Mouse (Mus musculus) brown adipose tissue, adult 24 weeks (tissue): ENCODE results near the gene Aaed1. TPM values are rescaled to one million over a fixed set of nuclear protein-coding genes. Genes with fewer than 3 reads are reported as not detected.
A peak's percentile ranks its signal among the peaks of the same experiment; 100 is the strongest.

Experiments used
- H3K27ac ChIP-seq: fragments of 200-500 bp; replicated peaks from 2 replicates; pipeline ENCODE4 v1.5.1; 2012; ENCODE audit warnings: low read depth, mild to moderate bottlenecking, low read length
- H3K4me1 ChIP-seq: fragments of 200-500 bp; 2 replicates; pipeline ENCODE4 v1.6.1; 2012; ENCODE audit warnings: low read length, mixed read lengths; ENCODE audit not compliant: control insufficient read depth, insufficient read depth, insufficient read length
- H3K4me3 ChIP-seq: fragments of 200-500 bp; 2 replicates; pipeline ENCODE4 v1.5.1; 2012; ENCODE audit warnings: low read depth, mild to moderate bottlenecking, low read length, moderate library complexity; ENCODE audit not compliant: insufficient read depth
- polyA plus RNA-seq: library from polyadenylated mRNA; stranded (reverse); fragments of >200 nt; gene quantifications from 2 replicates; pipeline ENCODE4 v1.2.4, GENCODE M21; 2012; ENCODE audit not compliant: missing spikeins, insufficient read depth, insufficient read length

Gene Aaed1
- polyA plus RNA-seq, 1 experiment: 62.9 TPM

- Histone ChIP-seq H3K27ac (no peak overlapping the region; the same call in 1 of the 2 replicates), H3K4me3 (no peak overlapping the region), H3K4me1 (peaks cover 6% of the 10 kb centered on the region; the same call in 1 of the 2 replicates)
Measured at GRCm38 (mm10) chr13:64318355-64318754, 5.8 kb upstream of the Aaed1 start.

- Histone ChIP-seq H3K4me3 (no peak overlapping the region), H3K4me1 (peaks cover 6% of the 10 kb centered on the region; the same call in 1 of the 2 replicates), H3K27ac (peak overlapping the region; percentile 61; the same call in 1 of the 2 replicates)
Measured at GRCm38 (mm10) chr13:64315483-64316050, 3.1 kb upstream of the Aaed1 start.

GRCm38 (mm10) chr13:64314041-64314440, 1.5 kb upstream of the Aaed1 start:
- no peak overlapping the region for H3K4me3 ChIP-seq
- peaks cover 8% of the 10 kb centered on the region; the same call in 1 of the 2 replicates for H3K4me1 ChIP-seq
- H3K27ac ChIP-seq: no peak overlapping the region

- Histone ChIP-seq H3K27ac (0 out of 2 replicates have a peak overlapping the region, but pooled peaks have one; percentile 10), H3K4me3 (peak overlapping the region; percentile 46), H3K4me1 (peaks cover 5% of the 10 kb centered on the region; the same call in 1 of the 2 replicates)
Measured at GRCm38 (mm10) chr13:64312916-64313289, 393 bp upstream of the Aaed1 start.

GRCm38 (mm10) chr13:64311266-64311665, 1.2 kb downstream of the Aaed1 start:
- Histone ChIP-seq H3K27ac (no peak overlapping the region), H3K4me3 (no peak overlapping the region), H3K4me1 (peaks cover 5% of the 10 kb centered on the region; the same call in 1 of the 2 replicates)

- H3K4me1 ChIP-seq: peaks cover 5% of the 10 kb centered on the region; the same call in 1 of the 2 replicates
- H3K4me3 ChIP-seq: no peak overlapping the region
- no peak overlapping the region for H3K27ac ChIP-seq
Measured at GRCm38 (mm10) chr13:64310585-64310984, 1.9 kb downstream of the Aaed1 start.

GRCm38 (mm10) chr13:64309842-64310241, 2.7 kb downstream of the Aaed1 start:
- Histone ChIP-seq H3K4me3 (no peak overlapping the region), H3K27ac (no peak overlapping the region)

GRCm38 (mm10) chr13:64309036-64309435, 3.5 kb downstream of the Aaed1 start:
- H3K4me3 ChIP-seq: no peak overlapping the region
- H3K27ac ChIP-seq: no peak overlapping the region
- H3K4me1 ChIP-seq: peaks cover 5% of the 10 kb centered on the region; the same call in 1 of the 2 replicates

More at GRCm38 (mm10) chr13:64309842-64310241, 2.7 kb downstream of the Aaed1 start:
- peaks cover 5% of the 10 kb centered on the region; the same call in 1 of the 2 replicates for H3K4me1 ChIP-seq

GRCm38 (mm10) chr13:64307508-64307907, 5.0 kb downstream of the Aaed1 start:
- Histone ChIP-seq H3K4me3 (no peak overlapping the region), H3K27ac (no peak overlapping the region), H3K4me1 (peaks cover 5% of the 10 kb centered on the region; the same call in 1 of the 2 replicates)

GRCm38 (mm10) chr13:64306078-64306477, 6.4 kb downstream of the Aaed1 start:
- Histone ChIP-seq H3K27ac (no peak overlapping the region), H3K4me3 (no peak overlapping the region), H3K4me1 (peaks cover 5% of the 10 kb centered on the region; the same call in 1 of the 2 replicates)

GRCm38 (mm10) chr13:64299069-64299468, 13.4 kb downstream of the Aaed1 start:
- H3K27ac ChIP-seq: no peak overlapping the region
- H3K4me1 ChIP-seq: no peaks in the 10 kb centered on the region
- no peak overlapping the region for H3K4me3 ChIP-seq

- Histone ChIP-seq H3K27ac (no peak overlapping the region), H3K4me1 (no peaks in the 10 kb centered on the region), H3K4me3 (no peak overlapping the region)
Measured at GRCm38 (mm10) chr13:64286791-64287190, 25.7 kb downstream of the Aaed1 start.

GRCm38 (mm10) chr13:64286321-64286720, 26.2 kb downstream of the Aaed1 start:
- H3K4me3 ChIP-seq: no peak overlapping the region
- no peak overlapping the region for H3K27ac ChIP-seq

GRCm38 (mm10) chr13:64284676-64285075, 27.8 kb downstream of the Aaed1 start:
- Histone ChIP-seq H3K27ac (no peak overlapping the region), H3K4me3 (no peak overlapping the region)

More at GRCm38 (mm10) chr13:64286321-64286720, 26.2 kb downstream of the Aaed1 start:
- H3K4me1 ChIP-seq: no peaks in the 10 kb centered on the region

GRCm38 (mm10) chr13:64280940-64281339, 31.6 kb downstream of the Aaed1 start:
- no peak overlapping the region for H3K4me3 ChIP-seq
- no peak overlapping the region for H3K27ac ChIP-seq
- H3K4me1 ChIP-seq: no peaks in the 10 kb centered on the region

More at GRCm38 (mm10) chr13:64284676-64285075, 27.8 kb downstream of the Aaed1 start:
- H3K4me1 ChIP-seq: no peaks in the 10 kb centered on the region

- H3K4me1 ChIP-seq: peaks cover 3% of the 10 kb centered on the region; the same call in 1 of the 2 replicates
- no peak overlapping the region for H3K27ac ChIP-seq
- H3K4me3 ChIP-seq: peak overlapping the region; percentile 66
Measured at GRCm38 (mm10) chr13:64275754-64276127, 36.8 kb downstream of the Aaed1 start.
